Mouse (Mus musculus) layer of hippocampus, postnatal 25 days (tissue): Measurements from ENCODE around the gene Icmt. TPM values are rescaled to one million over a fixed set of nuclear protein-coding genes. Genes with fewer than 3 reads are reported as not detected.

Experiments
- DNase-seq, 2 experiments: peaks; one replicate each; pipeline ENCODE4 v3.0.0; 2022; ENCODE audit warnings: mixed read lengths in 2 of 2, low spot score in 1 of 2; ENCODE audit errors: extremely low spot score in 1 of 2
- total RNA-seq, 2 experiments: library from RNA; stranded (reverse); gene quantifications; 2 replicates each; pipeline ENCODE4 v1.2.3; 2021

The Icmt gene
- 10 to 100 TPM; 38.9 to 45.1 TPM for total RNA-seq

DNA sequence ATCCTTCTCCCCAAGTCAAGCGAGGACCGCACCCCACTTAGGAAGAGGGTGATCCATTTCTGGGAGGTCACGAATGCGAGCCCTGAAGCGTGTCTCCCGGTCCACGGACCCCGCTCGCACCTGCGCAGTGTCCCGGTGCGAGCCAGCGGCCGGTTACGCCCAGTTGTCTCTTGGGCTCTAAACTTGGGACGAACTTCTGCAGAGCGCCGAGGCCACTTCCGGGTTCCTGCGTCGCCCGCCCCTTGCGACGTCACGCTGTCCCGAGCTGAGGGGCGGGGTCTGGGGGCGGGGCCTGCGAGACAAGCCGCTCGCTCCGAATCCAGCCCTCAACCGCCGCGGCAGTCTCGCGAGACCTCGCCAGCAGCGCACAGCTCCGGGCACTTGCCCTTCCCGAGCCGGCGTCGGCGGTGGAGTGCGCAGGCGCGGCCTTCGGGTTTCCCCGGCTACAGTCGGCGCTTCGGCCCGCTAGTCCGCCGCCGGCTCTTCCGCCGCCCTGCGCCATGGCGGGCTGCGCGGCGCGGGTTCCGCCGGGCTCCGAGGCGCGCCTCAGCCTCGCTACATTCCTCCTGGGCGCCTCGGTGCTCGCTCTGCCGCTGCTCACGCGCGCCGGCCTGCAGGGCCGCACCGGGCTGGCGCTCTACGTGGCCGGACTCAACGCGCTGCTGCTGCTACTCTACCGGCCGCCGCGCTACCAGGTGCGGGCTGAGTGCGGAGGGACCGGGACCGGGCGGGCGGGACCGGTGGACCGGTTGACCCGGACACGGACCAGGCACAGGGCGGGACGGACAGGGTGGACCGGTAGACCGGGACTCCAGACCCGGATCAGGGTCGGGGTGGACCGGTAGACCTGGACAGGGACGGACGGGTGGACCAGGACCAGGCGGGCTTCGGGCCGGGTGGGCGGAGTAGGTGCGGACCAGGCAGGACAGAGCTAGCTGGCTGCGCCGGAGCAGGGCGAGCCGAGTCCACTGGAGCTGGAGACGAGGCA, at the start of gene Icmt:
Gene Icmt (plus strand): TSS at position 354 of the 988 bp plus-strand sequence.
- DNase-seq: peak; percentile 97 to 98

GRCm38 (mm10) chr4:152250615-152251014, 46.4 kb upstream of the Icmt start:
- no peak for DNase-seq

DNA sequence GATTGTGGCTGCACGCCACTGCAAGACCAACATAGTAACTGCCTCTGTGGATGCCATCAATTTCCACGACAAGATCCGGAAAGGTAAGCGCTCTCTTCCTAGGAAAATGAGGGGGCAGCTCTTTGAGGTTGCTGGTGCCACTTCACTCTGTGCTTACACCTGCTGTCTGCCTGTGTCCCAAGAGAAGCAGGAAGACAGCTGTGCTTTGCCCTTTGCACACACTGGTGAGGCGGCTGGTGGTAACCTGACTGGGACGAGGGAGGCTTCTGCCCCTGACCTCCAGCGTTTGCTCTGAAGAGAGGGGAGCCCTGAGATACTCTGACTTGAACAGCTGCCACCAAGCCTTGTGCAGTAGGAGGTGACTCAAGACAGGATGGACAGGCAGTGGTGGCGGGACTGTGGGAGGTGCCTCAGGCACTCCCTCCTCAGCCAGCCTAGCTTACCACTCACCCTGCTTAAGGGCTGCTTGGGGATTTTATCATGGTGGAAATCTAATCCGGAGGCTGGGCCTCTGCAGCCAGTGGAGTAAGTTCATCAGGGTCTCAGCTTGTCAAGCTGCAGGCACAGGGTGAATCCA, 43.8 kb upstream of the Icmt start:
- no peak for DNase-seq

DNA sequence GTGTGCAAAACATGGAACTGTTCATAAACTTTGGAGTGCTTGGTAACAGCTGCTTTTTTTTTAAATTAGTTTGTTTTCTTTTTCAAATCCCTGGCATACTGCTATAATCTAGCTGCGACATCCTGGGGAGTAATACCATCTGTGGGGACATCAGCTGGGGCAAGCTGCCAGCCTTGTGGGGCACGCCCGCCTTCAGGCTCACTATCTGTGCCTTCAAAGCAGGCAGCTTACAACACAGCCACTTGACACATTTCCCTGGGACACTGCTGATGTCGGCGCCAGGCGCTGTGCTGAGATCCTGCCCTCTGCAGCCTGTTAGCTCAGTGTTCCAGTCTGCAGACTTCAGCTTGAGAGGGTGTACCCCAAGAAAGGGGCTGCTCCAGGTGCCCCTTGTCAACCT, 40.0 kb upstream of the Icmt start:
- peak; percentile 63 to 74 for DNase-seq

DNA sequence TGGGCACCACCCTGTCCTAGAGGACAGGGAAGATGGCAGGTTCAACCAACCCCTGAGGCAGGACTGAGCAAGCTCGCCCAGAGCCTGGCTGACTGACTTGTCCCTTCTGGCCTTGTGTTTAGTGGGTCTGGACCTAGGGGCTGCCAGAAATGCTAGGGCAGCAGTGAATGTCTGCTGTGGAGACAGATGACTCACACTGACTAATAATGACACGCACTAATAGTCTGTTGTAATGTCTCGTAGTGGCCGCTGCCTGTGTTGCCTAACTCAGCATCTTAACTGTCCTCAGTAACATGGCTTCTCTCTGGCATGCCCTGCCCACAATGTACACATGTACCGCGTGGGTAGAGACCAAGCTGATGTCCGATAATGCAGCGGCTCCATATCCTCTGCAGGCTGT, 36.6 kb upstream of the Icmt start:
- DNase-seq: no peak

DNA sequence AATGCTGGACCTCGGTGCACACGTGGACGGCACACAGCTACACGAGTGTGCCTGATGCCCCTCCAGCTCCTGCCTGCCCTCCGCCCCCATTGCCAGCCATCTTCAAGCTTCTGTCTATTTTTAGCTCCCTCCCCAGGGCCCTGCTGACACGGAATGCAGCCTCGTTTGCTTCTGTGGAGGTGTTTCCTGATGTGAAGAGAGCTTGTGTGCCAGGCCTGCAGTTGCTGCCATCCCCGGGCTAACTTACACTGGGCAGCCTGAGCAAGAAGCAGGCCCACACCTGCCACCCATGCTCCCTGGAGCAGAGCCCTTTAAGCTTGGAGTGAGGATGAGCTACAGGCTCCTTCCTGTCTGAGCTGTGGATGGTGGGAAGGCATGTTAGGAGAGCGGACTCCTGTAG, 34.8 kb upstream of the Icmt start:
- DNase-seq: no peak

GRCm38 (mm10) chr4:152263089-152263488, 33.9 kb upstream of the Icmt start:
- DNase-seq: no peak

- DNase-seq: no peak
These were observed 33.4 kb upstream of the Icmt start for GRCm38 (mm10) chr4:152263512-152264176.

GRCm38 (mm10) chr4:152264177-152264530, 32.9 kb upstream of the Icmt start:
- no peak for DNase-seq

- no peak for DNase-seq
These were observed 32.0 kb upstream of the Icmt start for GRCm38 (mm10) chr4:152264867-152265568.

GRCm38 (mm10) chr4:152265791-152266190, 31.2 kb upstream of the Icmt start:
- DNase-seq: no peak

- peak in 1 of 2 experiments; percentile 50 for DNase-seq
These were observed 30.7 kb upstream of the Icmt start for GRCm38 (mm10) chr4:152266236-152266895.

GRCm38 (mm10) chr4:152267748-152268369, 29.2 kb upstream of the Icmt start:
- no peak for DNase-seq

GRCm38 (mm10) chr4:152269967-152270366, 27.1 kb upstream of the Icmt start:
- no peak for DNase-seq

DNA sequence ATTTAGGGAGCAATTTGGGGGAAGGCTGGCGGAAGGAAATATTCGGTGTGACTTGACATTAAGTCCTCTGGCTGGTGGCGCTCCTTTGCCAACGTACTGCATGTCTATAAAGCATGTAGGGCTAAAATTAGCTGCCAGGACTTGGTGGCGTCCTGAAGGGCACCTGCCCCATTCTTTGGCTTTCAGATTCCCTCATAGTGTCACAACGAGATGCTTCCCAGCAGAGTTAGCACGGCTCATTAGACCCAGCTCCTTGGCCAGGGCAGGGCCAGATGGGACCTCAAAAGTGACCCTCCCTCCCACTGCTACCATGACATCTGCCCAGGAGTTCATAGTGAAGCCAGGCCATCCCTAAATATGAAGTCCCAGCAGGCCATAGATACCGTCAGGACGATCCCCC, 26.4 kb upstream of the Icmt start:
- no peak for DNase-seq

GRCm38 (mm10) chr4:152271334-152271733, 25.7 kb upstream of the Icmt start:
- DNase-seq: no peak

GRCm38 (mm10) chr4:152272006-152272405, 25.0 kb upstream of the Icmt start:
- DNase-seq: no peak

DNA sequence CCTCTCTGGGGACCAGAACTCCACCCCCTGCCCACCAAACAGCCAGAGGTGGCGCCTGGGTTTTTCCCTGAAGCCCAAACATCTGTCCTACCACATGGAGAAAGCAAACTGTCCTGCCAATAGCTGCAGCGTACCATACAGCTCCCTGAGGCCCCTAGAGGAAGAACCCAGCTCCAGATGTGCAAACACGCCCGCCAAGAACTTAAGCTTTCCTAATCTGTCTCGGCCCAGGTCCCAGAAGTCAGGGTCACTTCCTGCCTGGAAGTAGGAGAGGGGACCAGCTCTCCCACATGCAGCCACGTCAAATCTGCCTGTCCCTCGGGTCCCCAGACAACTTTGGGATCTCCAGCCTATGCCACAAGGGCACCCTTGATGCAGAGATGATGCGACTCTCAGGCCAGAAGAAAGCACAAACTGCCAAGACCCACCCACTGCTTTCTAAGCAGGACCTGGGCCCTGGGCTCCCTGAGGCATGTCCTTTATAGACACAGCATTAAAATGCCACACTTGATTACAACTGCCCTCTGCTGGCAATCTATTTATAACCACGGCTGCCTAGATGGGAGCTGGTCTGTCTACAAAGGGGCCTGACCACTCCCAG, 24.5 kb upstream of the Icmt start:
- no peak for DNase-seq

DNA sequence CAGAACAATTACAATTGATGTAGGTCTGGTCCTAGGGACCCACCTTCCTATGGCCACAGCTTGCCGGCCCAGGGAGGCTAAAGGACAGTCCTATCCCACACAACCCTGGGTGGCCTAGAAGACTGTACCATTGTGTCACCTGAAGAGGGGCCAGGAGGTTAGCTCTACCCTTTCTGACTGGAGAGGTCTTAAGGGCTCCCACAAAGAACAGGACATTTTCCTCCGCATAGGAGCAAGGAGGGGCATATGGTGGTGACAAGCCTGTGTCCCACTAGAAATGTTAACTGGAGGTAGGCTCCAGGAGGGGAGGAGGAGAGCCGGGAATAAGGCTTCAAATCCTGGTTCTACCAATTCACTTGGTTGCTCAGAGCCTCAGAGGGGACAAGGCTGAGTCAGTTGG, 23.8 kb upstream of the Icmt start:
- no peak for DNase-seq
